Mouse (Mus musculus): ENCODE data around the gene Cybrd1.

Gene Cybrd1

GRCm38 (mm10) chr2:71176329-71177249 lies 58.9 kb downstream of the Cybrd1 start:
- no peak for DNase-seq

GRCm38 (mm10) chr2:71177250-71177615 lies 59.5 kb downstream of the Cybrd1 start:
- DNase-seq: no peak

GRCm38 (mm10) chr2:71177760-71178159 lies 60.0 kb downstream of the Cybrd1 start:
- DNase-seq: no peak

GRCm38 (mm10) chr2:71179716-71180115 lies 62.0 kb downstream of the Cybrd1 start:
- DNase-seq: no peak

GRCm38 (mm10) chr2:71180566-71181217 lies 63.0 kb downstream of the Cybrd1 start:
- DNase-seq: no peak

GRCm38 (mm10) chr2:71187950-71188349 lies 70.2 kb downstream of the Cybrd1 start:
- DNase-seq: no peak

GRCm38 (mm10) chr2:71188861-71189260 lies 71.1 kb downstream of the Cybrd1 start:
- DNase-seq: no peak

GRCm38 (mm10) chr2:71191391-71192194 lies 73.9 kb downstream of the Cybrd1 start:
- no peak for DNase-seq

- DNase-seq: no peak
These were observed 74.6 kb downstream of the Cybrd1 start for GRCm38 (mm10) chr2:71192195-71192807.
